Mouse (Mus musculus): ENCODE measurements at regions not wholly inside any gene's neighbourhood (a gene's known extent, or its start where the extent isn't known, plus 50 kb on each side); places are given as distances from the start of the nearest gene placed in this dataset.

GRCm38 (mm10) chr4:45738746-45739145 is 60.1 kb upstream of the Aldh1b1 start:
- H3K27ac ChIP-seq (ENCODE audit: low read depth): no peak overlapping the region
- H3K9ac ChIP-seq: no peak overlapping the region
- ATAC-seq (ENCODE audit: insufficient read depth) (no peak), DNase-seq (no peak)
- H3K4me2 ChIP-seq: no peak overlapping the region
- H3K36me3 ChIP-seq (ENCODE audit: insufficient read depth): no peaks in the 10 kb centered on the region
- no peak overlapping the region for H3K4me3 ChIP-seq (ENCODE audit: low read depth, low read length)
- no peaks in the 10 kb centered on the region for H3K27me3 ChIP-seq (ENCODE audit: insufficient read depth, low read length)
- H3K4me1 ChIP-seq (ENCODE audit: insufficient read depth): peaks cover 7% of the 10 kb centered on the region; the same call in 1 of the 2 replicates
- no peaks in the 10 kb centered on the region for H3K9me3 ChIP-seq (ENCODE audit: low read depth, low read length)
- no peak for TF ChIP-seq CTCF (IDR thresholded peaks at IDR 0.05; ENCODE audit: low read depth)
- 64% methylated on average over 11 of the region's 11 CpGs for WGBS

GRCm38 (mm10) chr4:45736215-45736815 is 62.5 kb upstream of the Aldh1b1 start:
- Histone ChIP-seq H3K4me1 (ENCODE audit: insufficient read depth) (peaks cover 7% of the 10 kb centered on the region; the same call in 1 of the 2 replicates), H3K27me3 (ENCODE audit: insufficient read depth, low read length) (no peaks in the 10 kb centered on the region), H3K4me3 (ENCODE audit: low read depth, low read length) (no peak overlapping the region), H3K36me3 (ENCODE audit: insufficient read depth) (no peaks in the 10 kb centered on the region), H3K9me3 (ENCODE audit: low read depth, low read length) (no peaks in the 10 kb centered on the region), H3K4me2 (no peak overlapping the region), H3K9ac (no peak overlapping the region), H3K27ac (ENCODE audit: low read depth) (no peak overlapping the region)
- ATAC-seq (ENCODE audit: insufficient read depth) (no peak), DNase-seq (peak; percentile 66)
- WGBS: 41% methylated on average over 10 of the region's 10 CpGs
- TF ChIP-seq CTCF (IDR thresholded peaks at IDR 0.05; ENCODE audit: low read depth): no peak

- H3K9ac ChIP-seq: no peak overlapping the region
- ATAC-seq (ENCODE audit: insufficient read depth) (no peak), DNase-seq (no peak)
- no peak overlapping the region for H3K27ac ChIP-seq (ENCODE audit: low read depth)
- WGBS: 89% methylated on average over 6 of the region's 6 CpGs
- H3K9me3 ChIP-seq (ENCODE audit: low read depth, low read length): no peaks in the 10 kb centered on the region
- H3K27me3 ChIP-seq (ENCODE audit: insufficient read depth, low read length): no peaks in the 10 kb centered on the region
- H3K4me3 ChIP-seq (ENCODE audit: low read depth, low read length): no peak overlapping the region
- H3K4me2 ChIP-seq: no peak overlapping the region
- TF ChIP-seq CTCF (IDR thresholded peaks at IDR 0.05; ENCODE audit: low read depth): no peak
- no peaks in the 10 kb centered on the region for H3K4me1 ChIP-seq (ENCODE audit: insufficient read depth)
- no peaks in the 10 kb centered on the region for H3K36me3 ChIP-seq (ENCODE audit: insufficient read depth)
Observed at GRCm38 (mm10) chr4:45734011-45734410, 64.8 kb upstream of the Aldh1b1 start.

GRCm38 (mm10) chr4:45730862-45731831 is 67.7 kb upstream of the Aldh1b1 start:
- Histone ChIP-seq H3K9ac (no peak overlapping the region), H3K4me1 (ENCODE audit: insufficient read depth) (no peaks in the 10 kb centered on the region), H3K9me3 (ENCODE audit: low read depth, low read length) (no peaks in the 10 kb centered on the region), H3K27me3 (ENCODE audit: insufficient read depth, low read length) (no peaks in the 10 kb centered on the region), H3K27ac (ENCODE audit: low read depth) (no peak overlapping the region), H3K4me2 (no peak overlapping the region), H3K4me3 (ENCODE audit: low read depth, low read length) (no peak overlapping the region), H3K36me3 (ENCODE audit: insufficient read depth) (no peaks in the 10 kb centered on the region)
- 29% methylated on average over 14 of the region's 14 CpGs for WGBS
- DNase-seq (peak; percentile 84), ATAC-seq (ENCODE audit: insufficient read depth) (peak; percentile 79)
- peak; percentile 80 for TF ChIP-seq CTCF (IDR thresholded peaks at IDR 0.05; ENCODE audit: low read depth)

- no peak for TF ChIP-seq CTCF (IDR thresholded peaks at IDR 0.05; ENCODE audit: low read depth)
- no peaks in the 10 kb centered on the region for H3K9me3 ChIP-seq (ENCODE audit: low read depth, low read length)
- no peaks in the 10 kb centered on the region for H3K36me3 ChIP-seq (ENCODE audit: insufficient read depth)
- no peak for ATAC-seq (ENCODE audit: insufficient read depth)
- H3K27me3 ChIP-seq (ENCODE audit: insufficient read depth, low read length): no peaks in the 10 kb centered on the region
- no peak overlapping the region for H3K4me2 ChIP-seq
- no peak for DNase-seq
- WGBS: 62% methylated on average over 4 of the region's 4 CpGs
- H3K27ac ChIP-seq (ENCODE audit: low read depth): no peak overlapping the region
- no peak overlapping the region for H3K4me3 ChIP-seq (ENCODE audit: low read depth, low read length)
- no peak overlapping the region for H3K9ac ChIP-seq
- 0 out of 2 replicates have a peak, but pooled peaks cover 4% of the 10 kb centered on the region for H3K4me1 ChIP-seq (ENCODE audit: insufficient read depth)
Observed at GRCm38 (mm10) chr4:45729801-45730200, 69.0 kb upstream of the Aldh1b1 start.

GRCm38 (mm10) chr4:45728825-45729224 is 70.0 kb upstream of the Aldh1b1 start:
- Histone ChIP-seq H3K4me2 (no peak overlapping the region), H3K4me3 (ENCODE audit: low read depth, low read length) (no peak overlapping the region), H3K9ac (no peak overlapping the region), H3K27me3 (ENCODE audit: insufficient read depth, low read length) (no peaks in the 10 kb centered on the region), H3K9me3 (ENCODE audit: low read depth, low read length) (no peaks in the 10 kb centered on the region), H3K4me1 (ENCODE audit: insufficient read depth) (0 out of 2 replicates have a peak, but pooled peaks cover 7% of the 10 kb centered on the region), H3K27ac (ENCODE audit: low read depth) (no peak overlapping the region), H3K36me3 (ENCODE audit: insufficient read depth) (no peaks in the 10 kb centered on the region)
- ATAC-seq (ENCODE audit: insufficient read depth): no peak
- no peak for TF ChIP-seq CTCF (IDR thresholded peaks at IDR 0.05; ENCODE audit: low read depth)
- 46% methylated on average over 4 of the region's 4 CpGs for WGBS
- DNase-seq: no peak

- Histone ChIP-seq H3K36me3 (ENCODE audit: insufficient read depth) (no peaks in the 10 kb centered on the region), H3K4me2 (no peak overlapping the region), H3K27ac (ENCODE audit: low read depth) (no peak overlapping the region), H3K4me1 (ENCODE audit: insufficient read depth) (0 out of 2 replicates have a peak, but pooled peaks cover 7% of the 10 kb centered on the region), H3K27me3 (ENCODE audit: insufficient read depth, low read length) (no peaks in the 10 kb centered on the region), H3K9me3 (ENCODE audit: low read depth, low read length) (no peaks in the 10 kb centered on the region), H3K4me3 (ENCODE audit: low read depth, low read length) (no peak overlapping the region), H3K9ac (no peak overlapping the region)
- no peak for TF ChIP-seq CTCF (IDR thresholded peaks at IDR 0.05; ENCODE audit: low read depth)
- ATAC-seq (ENCODE audit: insufficient read depth) (no peak), DNase-seq (no peak)
- WGBS: 67% methylated on average over 5 of the region's 5 CpGs
Observed at GRCm38 (mm10) chr4:45727915-45728314, 70.9 kb upstream of the Aldh1b1 start.

All from lung, embryonic 14.5 days (tissue).